Mouse (Mus musculus) liver, embryonic 15.5 days (tissue): ENCODE measurements around the gene Ralbp1. TPM values are rescaled to one million over a fixed set of nuclear protein-coding genes. Genes with fewer than 3 reads are reported as not detected.

ENCODE experiments used
- ATAC-seq: fragments of 200-750 bp; cut with Nextera tagmentation; 2 replicates; pipeline ENCODE4 v1.8.0; 2017; ENCODE audit warnings: moderate number of reproducible peaks, mild to moderate bottlenecking, moderate library complexity; ENCODE audit not compliant: insufficient read depth
- H3K27ac ChIP-seq: fragments of 300-500 bp; sonication (generic); replicated peaks from 2 replicates; pipeline ENCODE4 v1.5.1; 2015; ENCODE audit warnings: mild to moderate bottlenecking, inconsistent platforms
- H3K27me3 ChIP-seq: fragments of 300-500 bp; sonication (generic); 2 replicates; pipeline ENCODE4 v1.6.1; 2015; ENCODE audit warnings: mild to moderate bottlenecking, inconsistent platforms
- H3K36me3 ChIP-seq: fragments of 300-500 bp; sonication (generic); replicated peaks from 2 replicates; pipeline ENCODE4 v1.6.1; 2015; ENCODE audit warnings: moderate library complexity, mild to moderate bottlenecking, inconsistent platforms
- H3K4me1 ChIP-seq: fragments of 300-500 bp; sonication (generic); replicated peaks from 2 replicates; pipeline ENCODE4 v1.6.1; 2015; ENCODE audit warnings: inconsistent platforms
- H3K4me2 ChIP-seq: fragments of 300-500 bp; sonication (generic); 2 replicates; pipeline ENCODE4 v1.6.1; 2015; ENCODE audit warnings: moderate library complexity, mild to moderate bottlenecking, inconsistent platforms
- H3K4me3 ChIP-seq: fragments of 300-500 bp; sonication (generic); replicated peaks from 2 replicates; pipeline ENCODE4 v1.5.1; 2015; ENCODE audit warnings: mild to moderate bottlenecking, inconsistent platforms
- H3K9ac ChIP-seq: fragments of 300-500 bp; sonication (generic); 2 replicates; pipeline ENCODE4 v1.6.1; 2015; ENCODE audit warnings: moderate library complexity, mild to moderate bottlenecking, inconsistent platforms
- H3K9me3 ChIP-seq: fragments of 300-500 bp; sonication (generic); replicated peaks from 2 replicates; pipeline ENCODE4 v1.6.1; 2016; ENCODE audit warnings: inconsistent platforms
- WGBS: fragments of 180-500 bp; shearing (Covaris S2); methylation state at CpG from one replicate; pipeline ENCODE4 v1.1.7; 2015; ENCODE audit warnings: mixed read lengths; ENCODE audit not compliant: insufficient replicate concordance; 5-methylcytosine and 5-hydroxymethylcytosine counted together
- polyA plus RNA-seq: library from polyadenylated mRNA; unstranded; fragments of >200 nt; fragmentation: Nextera tagmentation; extraction: Ambion mirVana; gene quantifications from 2 replicates; pipeline ENCODE4 v1.2.1, GENCODE M21; 2015

The Ralbp1 gene
- polyA plus RNA-seq, 1 experiment from 2014 or later, result 38.8 TPM

DNA sequence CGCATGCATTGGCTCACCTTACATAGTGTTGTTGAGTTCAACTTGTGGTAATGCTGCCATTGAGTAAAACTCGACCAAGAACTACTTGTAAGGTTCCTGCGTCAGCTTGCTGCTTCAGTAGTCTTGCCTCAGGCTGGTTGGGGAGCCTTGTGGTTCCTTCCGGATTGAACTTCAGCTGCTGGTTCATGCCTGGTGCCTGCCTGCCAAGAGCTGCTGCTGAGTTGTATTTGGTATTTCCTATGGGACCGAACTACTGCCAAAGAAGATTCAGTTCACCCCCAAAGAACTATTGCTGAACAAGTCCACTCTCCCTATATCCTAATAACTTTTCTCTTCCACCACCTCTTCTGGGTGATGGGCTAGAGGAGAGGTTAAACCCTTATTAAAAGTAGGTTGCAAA, 3.9 kb upstream of the Ralbp1 start:
- WGBS, result 67% methylated on average over 5 of the region's 5 CpGs
- H3K4me1 ChIP-seq, result peaks cover 17% of the 10 kb centered on the region
- no peak overlapping the region for H3K27ac ChIP-seq
- H3K9me3 ChIP-seq, result no peaks in the 10 kb centered on the region
- H3K9ac ChIP-seq, result no peak overlapping the region
- H3K27me3 ChIP-seq, result no peaks in the 10 kb centered on the region
- no peak overlapping the region for H3K4me2 ChIP-seq
- no peaks in the 10 kb centered on the region for H3K36me3 ChIP-seq
- ATAC-seq, result no peak
- H3K4me3 ChIP-seq, result no peak overlapping the region

- H3K27me3 ChIP-seq, result no peaks in the 10 kb centered on the region
- 64% methylated on average over 9 of the region's 9 CpGs for WGBS
- no peaks in the 10 kb centered on the region for H3K36me3 ChIP-seq
- peak overlapping the region; percentile 97 for H3K27ac ChIP-seq
- 0 out of 2 replicates have a peak overlapping the region, but pooled peaks have one; percentile 75 for H3K9ac ChIP-seq
- H3K4me3 ChIP-seq, result peak overlapping the region; percentile 98
- peaks cover 33% of the 10 kb centered on the region for H3K4me1 ChIP-seq
- peak overlapping the region; percentile 82 for H3K4me2 ChIP-seq
- no peak for ATAC-seq
- H3K9me3 ChIP-seq, result no peaks in the 10 kb centered on the region
Observed at GRCm38 (mm10) chr17:65886571-65886970, 973 bp upstream of the Ralbp1 start.

- no peaks in the 10 kb centered on the region for H3K9me3 ChIP-seq
- peak overlapping the region; percentile 97 for H3K27ac ChIP-seq
- H3K27me3 ChIP-seq, result no peaks in the 10 kb centered on the region
- ATAC-seq, result no peak
- peaks cover 42% of the 10 kb centered on the region for H3K4me1 ChIP-seq
- H3K36me3 ChIP-seq, result no peaks in the 10 kb centered on the region
- WGBS, result under 1% methylated on average over 11 of the region's 11 CpGs
- peak overlapping the region; percentile 75 for H3K9ac ChIP-seq
- peak overlapping the region; percentile 98 for H3K4me3 ChIP-seq
- peak overlapping the region; percentile 82 for H3K4me2 ChIP-seq
Observed at GRCm38 (mm10) chr17:65885398-65885696, 251 bp downstream of the Ralbp1 start.

DNA sequence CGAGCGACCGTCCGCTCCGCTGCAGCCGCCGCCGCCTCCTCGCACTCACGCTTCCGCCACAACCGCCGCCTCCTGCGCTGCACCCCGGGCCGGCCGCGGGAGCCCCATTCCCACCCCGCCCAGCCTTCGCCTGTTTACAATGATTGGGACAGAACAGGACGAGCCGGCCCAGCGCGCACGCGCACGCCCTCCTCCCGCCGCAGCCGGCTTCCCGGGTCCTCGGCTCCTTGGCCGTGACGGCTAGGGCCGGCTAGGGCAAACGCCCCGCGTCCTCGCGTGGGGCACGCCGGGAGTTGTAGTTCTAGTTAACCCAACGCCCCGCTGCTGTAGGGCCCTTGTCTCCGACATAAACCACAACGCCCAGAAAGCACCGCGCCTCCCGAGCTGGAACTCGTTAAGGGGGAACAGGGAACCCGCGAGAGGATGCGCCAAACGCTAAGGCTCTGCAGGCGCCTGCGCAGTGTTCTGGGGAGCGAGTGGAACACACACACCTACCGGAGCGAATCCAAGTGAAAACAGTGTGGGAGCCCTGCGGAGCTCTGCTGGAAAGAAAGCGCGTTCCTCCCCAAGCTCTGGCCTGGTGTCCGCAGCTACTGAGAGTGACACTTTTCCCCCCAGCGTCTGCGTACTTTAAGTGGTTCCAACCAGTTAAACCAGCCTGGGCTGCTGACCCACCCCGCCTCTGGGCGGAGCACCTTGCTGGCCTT, 754 bp downstream of the Ralbp1 start:
- Histone ChIP-seq H3K9me3 (no peaks in the 10 kb centered on the region), H3K27me3 (no peaks in the 10 kb centered on the region), H3K9ac (peak overlapping the region; percentile 95), H3K27ac (peak overlapping the region; percentile 97), H3K4me1 (peaks cover 42% of the 10 kb centered on the region), H3K4me3 (peak overlapping the region; percentile 98), H3K4me2 (peak overlapping the region; percentile 82), H3K36me3 (no peaks in the 10 kb centered on the region)
- WGBS, result under 1% methylated on average over 66 of the region's 67 CpGs
- ATAC-seq, result peak; percentile 98

DNA sequence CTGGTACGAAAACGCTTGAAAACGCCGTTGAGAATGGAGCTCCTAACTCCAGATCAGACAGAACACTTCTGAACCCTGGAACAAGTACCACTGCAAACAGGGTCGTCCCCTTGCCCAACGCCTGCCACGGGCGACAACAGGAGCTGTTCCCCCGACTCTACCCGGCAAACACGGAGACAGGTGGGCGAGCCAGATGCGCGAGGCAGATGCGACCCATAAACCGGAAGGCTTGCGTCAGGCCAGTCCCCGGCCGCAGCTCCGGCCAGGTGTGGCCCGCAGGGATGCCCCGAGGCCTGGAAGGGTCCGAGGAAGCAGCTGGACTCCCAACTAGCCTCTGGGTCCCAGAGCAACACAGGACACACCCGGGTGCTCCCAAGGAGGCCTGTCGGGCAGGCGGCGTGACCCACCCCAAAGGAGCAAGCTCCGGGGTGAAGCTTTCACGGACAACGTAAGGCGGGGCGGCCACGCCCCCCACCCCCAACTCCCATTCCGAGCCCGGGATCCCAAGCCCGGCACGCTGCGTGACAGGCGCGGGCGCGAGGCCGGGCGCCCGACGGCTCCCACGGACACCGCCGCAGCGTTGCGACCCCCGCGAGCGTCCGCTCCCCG, 1.4 kb downstream of the Ralbp1 start:
- Histone ChIP-seq H3K4me1 (peaks cover 45% of the 10 kb centered on the region), H3K9ac (peak overlapping the region; percentile 95), H3K4me3 (peak overlapping the region; percentile 98), H3K27me3 (no peaks in the 10 kb centered on the region), H3K27ac (peak overlapping the region; percentile 97), H3K4me2 (peak overlapping the region; percentile 82), H3K36me3 (no peaks in the 10 kb centered on the region), H3K9me3 (no peaks in the 10 kb centered on the region)
- whole genome bisulfite sequencing, result under 1% methylated on average over 38 of the region's 56 CpGs
- ATAC-seq, result peak; percentile 17

DNA sequence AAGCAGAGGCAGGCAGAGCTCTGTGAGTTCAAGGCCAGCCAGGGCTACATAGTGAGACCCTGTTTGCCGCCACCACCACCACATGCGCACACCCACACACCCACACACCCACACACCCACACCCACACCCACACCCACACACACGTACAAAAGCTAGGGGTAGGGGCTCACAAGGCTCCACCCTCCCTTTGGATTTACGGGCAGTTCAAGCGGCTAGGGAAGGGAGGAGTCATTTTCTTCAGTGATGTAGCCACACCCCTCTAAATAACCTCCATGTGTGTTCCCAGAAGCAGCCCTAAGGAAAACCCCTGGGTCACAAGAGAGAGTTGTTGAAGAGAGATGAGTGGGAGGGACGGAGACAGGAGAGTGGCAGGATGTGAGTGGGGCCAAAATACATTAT, 8.6 kb downstream of the Ralbp1 start:
- Histone ChIP-seq H3K36me3 (no peaks in the 10 kb centered on the region), H3K4me1 (peaks cover 28% of the 10 kb centered on the region), H3K4me2 (no peak overlapping the region), H3K9me3 (no peaks in the 10 kb centered on the region), H3K4me3 (no peak overlapping the region), H3K27me3 (no peaks in the 10 kb centered on the region), H3K9ac (no peak overlapping the region), H3K27ac (no peak overlapping the region)
- 54% methylated on average over 6 of the region's 6 CpGs for WGBS
- no peak for ATAC-seq

DNA sequence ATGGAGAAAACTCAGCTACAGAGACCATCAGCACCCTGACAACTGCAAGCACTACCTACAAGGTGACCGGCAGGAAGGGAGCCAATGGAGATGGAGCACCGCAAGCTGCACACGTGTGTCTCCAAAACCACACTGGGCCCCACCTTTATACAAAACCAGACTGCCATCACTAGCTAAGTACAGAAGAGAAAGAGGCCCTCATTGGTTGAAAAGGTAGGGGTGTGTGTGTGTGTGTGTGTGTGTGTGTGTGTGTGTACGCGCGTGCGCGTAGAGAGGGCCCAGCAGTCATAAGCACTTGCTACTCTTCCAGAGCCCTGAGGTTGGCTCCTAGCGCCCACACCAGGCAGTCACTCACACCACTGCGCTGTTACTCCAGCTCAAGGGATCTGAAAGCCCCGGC, 11.8 kb downstream of the Ralbp1 start:
- H3K27me3 ChIP-seq, result no peaks in the 10 kb centered on the region
- no peaks in the 10 kb centered on the region for H3K36me3 ChIP-seq
- no peaks in the 10 kb centered on the region for H3K9me3 ChIP-seq
- no peak for ATAC-seq
- no peak overlapping the region for H3K4me2 ChIP-seq
- WGBS, result 88% methylated on average over 11 of the region's 11 CpGs
- H3K9ac ChIP-seq, result no peak overlapping the region
- H3K4me1 ChIP-seq, result peaks cover 29% of the 10 kb centered on the region
- no peak overlapping the region for H3K27ac ChIP-seq
- no peak overlapping the region for H3K4me3 ChIP-seq

- Histone ChIP-seq H3K4me1 (peaks cover 29% of the 10 kb centered on the region), H3K27me3 (no peaks in the 10 kb centered on the region), H3K9me3 (no peaks in the 10 kb centered on the region), H3K27ac (no peak overlapping the region), H3K9ac (no peak overlapping the region), H3K36me3 (no peaks in the 10 kb centered on the region), H3K4me2 (no peak overlapping the region), H3K4me3 (no peak overlapping the region)
- ATAC-seq, result no peak
- WGBS, result 77% methylated on average over 4 of the region's 4 CpGs
Observed at GRCm38 (mm10) chr17:65873156-65873555, 12.4 kb downstream of the Ralbp1 start.

- Histone ChIP-seq H3K27ac (no peak overlapping the region), H3K9me3 (no peaks in the 10 kb centered on the region), H3K27me3 (no peaks in the 10 kb centered on the region), H3K4me3 (no peak overlapping the region), H3K4me1 (peaks cover 29% of the 10 kb centered on the region), H3K9ac (no peak overlapping the region), H3K4me2 (no peak overlapping the region), H3K36me3 (peaks cover 1% of the 10 kb centered on the region; the same call in 1 of the 2 replicates)
- 42% methylated on average over 6 of the region's 6 CpGs for WGBS
- ATAC-seq, result peak; percentile 55
Observed at GRCm38 (mm10) chr17:65872652-65873051, 12.9 kb downstream of the Ralbp1 start.

DNA sequence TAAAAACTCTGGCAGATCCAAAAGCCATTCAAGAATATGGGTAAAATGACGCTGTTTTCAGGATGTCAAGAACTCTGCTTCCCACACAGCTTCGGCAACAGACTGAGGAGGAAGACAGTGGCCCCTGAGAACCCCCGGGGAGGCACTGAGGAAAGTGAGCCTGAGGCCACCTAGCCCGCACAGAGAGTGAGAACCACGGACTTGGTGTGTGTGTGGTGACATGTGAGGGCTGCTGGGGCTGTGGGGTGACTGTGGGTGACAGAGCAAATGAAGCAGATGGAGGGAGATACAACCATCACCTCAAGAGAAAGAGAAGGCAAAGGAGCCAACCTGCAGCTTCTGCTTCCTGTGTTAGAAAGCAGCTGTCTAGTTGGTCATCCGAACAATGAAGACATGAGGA, 13.5 kb downstream of the Ralbp1 start:
- no peak overlapping the region for H3K4me2 ChIP-seq
- no peaks in the 10 kb centered on the region for H3K9me3 ChIP-seq
- H3K9ac ChIP-seq, result no peak overlapping the region
- H3K27me3 ChIP-seq, result no peaks in the 10 kb centered on the region
- H3K4me3 ChIP-seq, result no peak overlapping the region
- H3K36me3 ChIP-seq, result peaks cover 6% of the 10 kb centered on the region; the same call in 1 of the 2 replicates
- H3K27ac ChIP-seq, result no peak overlapping the region
- peaks cover 26% of the 10 kb centered on the region for H3K4me1 ChIP-seq
- ATAC-seq, result no peak
- 27% methylated on average over 6 of the region's 6 CpGs for WGBS

DNA sequence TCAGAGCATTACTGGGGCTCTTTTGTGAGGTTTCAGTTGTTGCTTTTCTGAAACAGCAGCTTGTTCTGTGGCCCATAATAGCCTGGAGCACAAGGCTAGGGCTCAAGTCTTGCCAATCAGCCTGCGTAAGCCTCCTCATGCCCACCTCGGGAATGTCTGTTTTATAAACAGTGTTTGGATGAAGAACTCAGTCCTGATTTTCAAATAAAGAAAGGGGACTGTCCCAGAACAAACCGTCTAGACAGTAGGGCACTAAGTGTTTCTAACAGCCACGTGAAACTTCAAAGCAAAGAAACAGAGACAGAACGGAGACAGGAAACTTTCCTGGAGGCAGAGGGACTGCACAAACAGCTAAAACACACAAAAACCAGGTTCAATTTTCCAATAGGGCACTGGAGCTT, 14.0 kb downstream of the Ralbp1 start:
- no peak for ATAC-seq
- Histone ChIP-seq H3K27ac (no peak overlapping the region), H3K9me3 (no peaks in the 10 kb centered on the region), H3K4me1 (peaks cover 24% of the 10 kb centered on the region), H3K4me3 (no peak overlapping the region), H3K9ac (no peak overlapping the region), H3K4me2 (no peak overlapping the region), H3K36me3 (peaks cover 6% of the 10 kb centered on the region; the same call in 1 of the 2 replicates), H3K27me3 (no peaks in the 10 kb centered on the region)
- WGBS, result 57% methylated on average over 5 of the region's 5 CpGs
